Mouse (Mus musculus) lung, postnatal 36 days (tissue): ENCODE data around the gene Zfp750.

Experiments used
- DNase-seq: peaks from one replicate; pipeline ENCODE4 v3.0.0; 2022; ENCODE audit warnings: mixed read lengths

Zfp750 gene

GRCm38 (mm10) chr11:121467408-121467807 is 51.7 kb downstream of the Zfp750 start:
- no peak for DNase-seq
